Mouse (Mus musculus) heart, postnatal 0 days (tissue): ENCODE results near the gene Dip2b.

ENCODE experiments used
- CTCF ChIP-seq: IDR thresholded peaks from 2 replicates; pipeline ENCODE4 v1.5.1; 2016; ENCODE audit warnings: antibody characterized with exemption, control low read depth, low read depth
- EP300 ChIP-seq: IDR thresholded peaks from 2 replicates; pipeline ENCODE4 v1.6.1; 2016; ENCODE audit warnings: antibody characterized with exemption, low read depth

DNA sequence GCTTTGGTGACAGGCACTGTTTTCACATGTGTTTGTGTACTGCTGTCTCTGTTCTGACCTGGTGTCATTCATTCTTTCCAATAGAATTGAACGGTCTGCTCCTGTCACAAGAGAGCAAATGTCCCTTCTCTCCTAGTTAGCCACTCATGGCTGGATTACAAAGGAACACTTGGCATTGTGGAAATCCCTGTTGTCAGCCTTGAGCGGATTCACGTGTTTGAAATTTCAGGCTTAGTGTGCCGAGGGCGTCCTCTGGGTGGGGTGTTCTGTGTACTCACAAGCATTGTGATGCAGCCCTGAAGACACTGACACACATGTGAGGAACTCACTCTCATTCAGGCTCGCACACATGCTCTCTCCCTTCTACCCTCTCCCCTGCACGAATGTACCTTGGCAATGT lies 61.9 kb downstream of the Dip2b start:
- TF ChIP-seq EP300 (no peak), CTCF (no peak)
